Mouse (Mus musculus): Measurements from ENCODE around the gene Mogs.

The Mogs gene

DNA sequence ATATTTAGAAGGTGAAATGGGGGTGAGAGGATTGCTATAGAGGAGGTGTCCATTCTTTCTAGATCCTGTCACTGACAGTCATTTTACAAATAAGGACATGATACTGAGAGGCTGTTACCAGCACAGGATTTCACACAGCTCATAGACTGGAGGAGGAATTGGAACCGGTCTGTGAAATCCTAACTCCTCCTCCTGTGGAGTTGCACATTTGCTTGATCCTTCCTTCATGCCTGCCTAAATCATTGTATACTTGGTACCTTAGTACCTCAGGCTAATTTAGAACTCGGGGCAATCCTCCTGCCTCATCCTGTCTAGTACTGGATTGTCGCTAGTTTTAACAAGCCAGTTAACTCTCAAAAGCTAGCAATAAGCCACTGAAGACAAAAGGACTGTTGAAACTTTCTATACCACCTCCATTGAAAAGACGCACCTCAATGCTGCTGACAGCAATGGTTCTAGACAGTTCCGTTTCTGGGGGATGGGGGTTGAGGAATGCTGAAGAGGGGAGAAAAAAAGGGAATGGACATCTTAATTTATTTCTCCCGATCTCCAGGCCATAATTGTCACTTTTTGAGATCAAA, 49.8 kb downstream of the Mogs start:
- ChIA-PET CTCF (interaction anchor here in 3 of 4 experiments (0.6 to 8.9 kb wide), 42 partner anchors 9 to 344 kb away, joined by 3 to 80 read pairs (median 4); partner anchors contain the start of genes Ccdc142 (in 3 of the 3), Gm42688 (in 3 of the 3), 1700003E16Rik (in 1 of the 3) and Aup1 (in 1 of the 3)), POLR2A (interaction anchor here in 3 of 4 experiments (0.6 to 1.9 kb wide), 16 partner anchors 9 to 169 kb away, joined by 3 to 9 read pairs (median 3); partner anchors contain the start of genes 1700003E16Rik (in 1 of the 3), Ccdc142 (in 1 of the 3), Gm42688 (in 1 of the 3) and Mob1a (in 1 of the 3))

GRCm38 (mm10) chr6:83165607-83166242, 50.4 kb downstream of the Mogs start, which contains the start of gene Dctn1:
Gene Dctn1 (plus strand): TSS chr6:83165920.
- ChIA-PET POLR2A (interaction anchor here in 3 of 4 experiments (0.6 to 2.9 kb wide), 20 partner anchors 9 to 169 kb away, joined by 3 to 12 read pairs (median 3); partner anchors contain the start of genes 1700003E16Rik (in 1 of the 3), Ccdc142 (in 1 of the 3), Gm42688 (in 1 of the 3) and Mob1a (in 1 of the 3)), CTCF (interaction anchor here in 3 of 4 experiments (0.6 to 8.9 kb wide), 50 partner anchors 10 to 463 kb away, joined by 3 to 80 read pairs (median 4); partner anchors contain the start of genes Ccdc142 (in 3 of the 3), Gm42688 (in 3 of the 3), 1700003E16Rik (in 2 of the 3) and Wdr54 (in 2 of the 3))

GRCm38 (mm10) chr6:83166243-83166630, 50.9 kb downstream of the Mogs start:
- ChIA-PET POLR2A (interaction anchor here in 3 of 4 experiments (0.6 to 2.9 kb wide), 17 partner anchors 11 to 170 kb away, joined by 3 to 12 read pairs (median 3); partner anchors contain the start of genes Ccdc142 (in 1 of the 3), Gm42688 (in 1 of the 3), Mob1a (in 1 of the 3) and Mthfd2 (in 1 of the 3)), CTCF (interaction anchor here in 3 of 4 experiments (0.6 to 8.9 kb wide), 45 partner anchors 10 to 464 kb away, joined by 3 to 80 read pairs (median 4); partner anchors contain the start of genes Ccdc142 (in 3 of the 3), Gm42688 (in 3 of the 3), 1700003E16Rik (in 1 of the 3) and Aup1 (in 1 of the 3))
